Mouse (Mus musculus) heart, postnatal 36 days (tissue): ENCODE measurements around the gene Tpcn1. TPM values are rescaled to one million over a fixed set of nuclear protein-coding genes. Genes with fewer than 3 reads are reported as not detected.
"Not testable (repeated sequence)": the region's sequence is repeated elsewhere in the genome, so short reads cannot be mapped to it uniquely, and the experiment has no call there.

ENCODE experiments used
- DNase-seq, 2 experiments: peaks; one replicate each; pipeline ENCODE4 v3.0.0; 2021 to 2022
- intact Hi-C: fragments of 180-260 bp; cut with DNase I; formaldehyde crosslinking; loops from one replicate; pipeline ENCODE4 v1.15.1; 2025
- total RNA-seq, 2 experiments: library from RNA; stranded (reverse); gene quantifications; 2 replicates each; pipeline ENCODE4 v1.2.3; 2021

Gene Tpcn1
- total RNA-seq, 2 experiments from 2014 or later, result 32.5 to 36.0 TPM

DNA sequence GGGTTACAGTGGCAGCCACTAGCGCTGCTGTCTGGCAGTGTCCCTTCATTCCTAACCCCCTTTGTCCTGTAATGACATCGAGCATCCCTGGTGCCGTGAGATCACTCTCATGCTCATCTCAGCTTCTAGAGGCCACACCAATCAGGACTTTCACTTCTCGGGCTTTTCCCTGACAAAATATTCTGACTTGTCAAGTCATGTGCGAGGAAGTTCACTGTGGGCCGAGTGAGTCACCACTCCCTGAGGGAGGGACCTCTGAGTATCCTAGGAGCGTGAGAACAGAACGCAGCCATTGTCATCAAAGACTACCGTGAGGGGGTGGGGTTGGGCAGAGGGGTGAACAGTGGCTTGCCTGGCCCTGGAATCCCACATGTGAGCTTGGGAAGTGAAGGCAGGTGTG, 70.9 kb downstream of the Tpcn1 start:
- intact Hi-C loops, result loop anchor here (5.0 kb wide), 1 partner anchor 45 kb away; no protein-coding TSS in a partner anchor
- DNase-seq, result peak; percentile 55 to 69

DNA sequence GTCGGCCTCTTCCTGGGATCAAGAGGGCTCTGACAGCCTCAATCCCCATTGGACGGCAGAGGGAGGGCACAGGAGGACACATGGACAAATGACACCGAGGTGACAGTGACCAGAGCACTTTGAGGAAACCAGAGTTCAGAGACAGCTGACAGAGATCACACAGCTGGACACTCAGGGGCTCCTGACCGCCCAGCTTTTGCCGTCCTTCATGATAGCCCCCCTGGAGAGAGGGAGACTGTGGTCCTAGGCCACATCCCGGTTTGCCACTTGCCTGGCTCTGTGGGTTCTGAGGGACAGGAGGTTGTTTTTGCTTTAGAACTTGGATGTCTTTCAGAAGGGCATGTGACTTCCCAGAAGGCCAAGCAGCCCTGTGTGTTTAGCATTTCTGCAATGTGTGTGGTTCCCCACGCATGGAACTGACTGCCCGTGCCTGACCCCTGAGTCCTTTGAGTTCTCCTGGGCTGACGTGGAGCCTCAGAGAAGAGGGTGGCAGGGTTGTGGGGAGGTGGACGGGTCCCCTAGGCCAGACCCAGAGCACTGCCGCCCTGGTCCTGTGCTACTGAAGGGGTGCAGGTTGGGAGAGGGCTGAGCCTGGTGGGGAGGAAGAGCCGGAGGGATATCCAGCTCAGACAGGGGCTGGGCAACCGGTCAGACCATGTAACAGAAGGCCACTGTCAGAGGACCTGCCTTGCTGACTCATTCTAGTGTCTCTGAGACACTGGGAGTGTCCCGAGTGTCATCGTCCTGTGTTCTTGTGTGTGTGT, 72.1 kb downstream of the Tpcn1 start:
- DNase-seq, result peak; percentile 43 to 64
- intact Hi-C loops, result loop anchor here (5.0 kb wide), 1 partner anchor 46 kb away; no protein-coding TSS in a partner anchor

DNA sequence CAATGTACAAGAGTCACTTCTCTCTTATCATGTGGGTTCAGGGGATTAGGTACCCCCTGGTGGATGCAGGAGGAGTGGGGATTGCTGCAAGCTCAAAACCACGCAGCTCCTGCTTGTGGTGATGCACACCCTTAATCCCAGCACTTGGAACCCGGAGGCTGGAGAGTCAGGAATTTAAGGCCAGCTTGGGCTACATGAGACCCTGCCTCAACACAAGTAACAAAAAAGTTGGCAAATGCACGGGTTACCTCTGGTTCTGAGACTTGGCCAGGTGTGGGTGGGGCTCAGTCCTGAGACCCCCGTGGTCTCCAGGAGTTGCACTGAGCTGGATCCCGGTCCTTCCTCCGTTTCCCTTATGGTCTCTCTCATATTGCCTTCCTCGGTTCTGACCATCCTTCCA, 73.0 kb downstream of the Tpcn1 start:
- intact Hi-C loops, result loop anchor here (5.0 kb wide), 1 partner anchor 47 kb away; no protein-coding TSS in a partner anchor
- no peak for DNase-seq

DNA sequence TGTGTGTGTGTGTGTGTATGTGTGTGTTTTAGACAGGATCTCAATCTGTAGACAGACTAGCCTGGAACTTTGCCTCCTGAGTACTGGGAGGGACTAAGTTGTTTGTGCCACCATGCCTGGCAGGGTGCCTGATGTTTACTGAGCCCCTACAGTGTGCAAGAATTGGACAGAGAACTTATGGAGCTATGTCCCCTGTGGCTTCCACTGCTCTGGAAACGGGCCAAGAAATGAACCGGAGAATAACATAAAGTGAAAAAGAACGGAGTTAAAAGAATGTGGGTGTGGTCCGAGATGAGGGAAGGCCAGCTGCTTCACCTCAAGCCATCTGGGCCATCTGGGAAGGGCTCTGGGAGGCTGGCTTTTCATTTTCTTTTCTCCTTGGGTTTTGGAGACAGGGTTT, 73.7 kb downstream of the Tpcn1 start:
- intact Hi-C loops, result loop anchor here (5.0 kb wide), 1 partner anchor 48 kb away; no protein-coding TSS in a partner anchor
- DNase-seq, result peak; percentile 41 to 50

DNA sequence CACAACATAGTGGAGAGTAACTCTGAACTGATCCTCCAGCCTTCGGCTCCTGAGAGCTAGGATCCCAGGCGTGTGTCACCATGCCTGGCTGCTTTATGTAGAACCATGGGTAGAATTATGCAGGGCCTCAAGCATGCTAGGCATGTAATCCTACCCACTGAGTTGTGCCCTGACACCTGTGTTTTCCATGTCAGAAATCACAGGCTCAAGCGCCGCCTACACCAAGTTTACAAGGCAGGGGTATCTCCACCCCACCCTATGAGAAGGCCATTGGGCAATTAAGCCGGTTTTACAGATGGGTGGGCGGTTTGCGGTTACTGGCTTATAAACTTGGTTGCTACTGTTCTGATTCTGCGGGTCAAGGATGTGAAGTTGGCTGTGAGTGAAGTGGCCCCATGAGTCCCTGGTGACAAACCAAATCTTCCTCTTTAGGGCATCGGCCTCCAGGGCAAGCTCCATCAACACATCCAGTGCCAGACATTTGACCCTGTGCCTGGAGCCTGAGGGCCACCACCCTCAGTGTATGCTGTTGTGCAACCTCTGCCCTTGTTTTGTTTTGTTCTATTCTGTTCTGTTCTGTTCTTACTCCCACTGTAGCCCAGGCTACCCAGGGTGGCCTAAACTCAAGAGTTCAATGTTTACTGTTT, 74.3 kb downstream of the Tpcn1 start:
- DNase-seq, result peak in 1 of 2 experiments; percentile 49
- intact Hi-C loops, result no loop called here

DNA sequence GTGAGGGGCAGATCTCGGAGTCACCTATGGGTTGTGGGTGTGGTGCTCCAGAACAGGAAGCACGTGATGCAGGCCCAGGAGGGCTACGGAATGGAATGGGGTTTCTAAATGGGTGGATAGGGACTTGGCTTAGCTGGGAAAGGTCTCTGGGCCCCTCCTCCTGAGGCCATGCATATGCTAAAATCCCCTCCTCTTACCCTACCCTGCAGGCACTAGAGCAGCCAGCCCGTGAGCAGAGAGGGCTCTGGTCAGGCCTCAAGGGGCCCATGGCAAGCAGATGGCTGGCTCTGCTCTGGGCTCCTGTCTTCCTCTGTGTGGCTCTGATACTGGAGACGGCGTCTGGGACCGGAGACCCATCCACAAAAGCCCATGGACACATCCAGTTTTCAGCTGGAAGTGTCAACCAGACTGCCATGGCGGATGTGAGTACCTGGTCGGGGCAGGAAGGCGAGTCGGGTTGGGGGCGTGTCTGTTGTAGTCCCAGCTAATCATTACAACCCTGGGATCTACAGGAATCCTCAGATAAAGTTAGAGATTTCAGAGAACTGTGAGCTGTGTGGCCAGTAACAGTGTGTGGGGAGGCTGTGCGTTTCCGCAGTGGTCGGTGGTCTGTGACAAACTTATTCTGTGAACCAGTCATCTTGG, 75.4 kb downstream of the Tpcn1 start:
- intact Hi-C loops, result no loop called here
- DNase-seq, result no peak

DNA sequence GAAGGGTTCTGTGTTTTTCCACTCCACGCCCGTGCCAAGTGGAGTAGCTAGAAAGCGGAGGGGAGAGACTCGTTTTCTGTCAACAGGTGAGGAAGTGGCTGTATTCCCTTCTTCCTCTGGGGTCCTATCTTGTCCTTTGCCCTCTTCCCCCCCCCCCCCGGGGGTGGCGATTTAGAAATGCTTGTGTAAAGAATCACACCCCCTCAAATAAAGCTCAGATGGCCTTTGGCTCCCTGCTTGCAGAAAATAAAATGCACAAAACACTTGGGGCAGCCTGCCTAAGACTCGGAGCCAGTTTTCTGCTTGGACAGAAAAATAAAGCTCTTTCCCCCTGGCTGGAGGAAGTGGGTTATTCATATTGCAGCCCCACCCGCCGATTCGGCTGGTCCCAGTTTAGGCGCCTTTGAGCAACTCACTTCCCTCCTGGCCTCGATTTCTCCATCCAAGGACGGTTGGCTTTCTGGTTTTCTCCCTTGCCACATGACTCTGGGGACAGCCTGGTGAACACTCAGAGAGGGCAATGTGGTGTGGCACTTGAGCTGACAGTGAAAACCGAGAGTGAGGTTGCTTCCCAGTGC, 76.7 kb downstream of the Tpcn1 start:
- DNase-seq, result peak; percentile 49 to 65
- intact Hi-C loops, result loop anchor here (2.0 kb wide), 1 partner anchor 77 kb away; the partner anchor contains the start of genes Iqcd and Tpcn1

DNA sequence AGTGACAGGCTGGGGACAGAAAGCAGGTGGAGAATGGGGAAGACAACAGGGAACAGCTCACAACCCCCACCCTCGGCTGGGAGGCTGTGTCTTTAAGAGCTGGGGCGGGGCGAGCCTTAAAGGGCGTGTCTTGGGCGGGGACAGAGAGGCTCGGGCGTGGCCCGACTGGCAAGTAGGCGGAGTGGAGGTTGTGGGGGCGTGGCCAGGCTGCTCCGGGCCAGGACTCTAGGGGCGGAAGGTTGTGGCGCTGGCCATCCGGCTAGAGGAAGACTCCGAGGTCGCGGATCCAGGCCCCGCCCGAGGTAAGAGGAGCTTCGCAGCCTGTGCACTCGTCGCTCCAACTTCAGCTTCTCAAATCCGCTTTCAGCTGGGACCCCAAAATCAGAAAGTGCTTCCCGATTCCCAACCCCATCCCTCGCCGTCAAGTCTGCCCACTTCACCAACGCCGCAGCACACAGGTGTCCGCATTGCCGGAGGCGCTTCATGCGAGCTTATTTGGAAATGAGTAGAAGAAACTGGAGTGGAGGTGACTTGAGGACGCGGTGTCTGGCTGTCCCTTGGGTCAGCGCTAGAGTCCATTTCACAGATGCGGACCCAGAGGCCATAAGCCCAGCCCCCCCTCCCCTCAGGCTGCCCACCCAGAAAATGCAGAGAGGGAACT, 77.4 kb downstream of the Tpcn1 start, which contains the start of gene Slc8b1:
Slc8b1 (plus strand) TSS at position 187 of the 661 bp plus-strand sequence.
- DNase-seq, result peak; percentile 98
- intact Hi-C loops, result loop anchor here (2.0 kb wide), 1 partner anchor 78 kb away; the partner anchor contains the start of genes Iqcd and Tpcn1

DNA sequence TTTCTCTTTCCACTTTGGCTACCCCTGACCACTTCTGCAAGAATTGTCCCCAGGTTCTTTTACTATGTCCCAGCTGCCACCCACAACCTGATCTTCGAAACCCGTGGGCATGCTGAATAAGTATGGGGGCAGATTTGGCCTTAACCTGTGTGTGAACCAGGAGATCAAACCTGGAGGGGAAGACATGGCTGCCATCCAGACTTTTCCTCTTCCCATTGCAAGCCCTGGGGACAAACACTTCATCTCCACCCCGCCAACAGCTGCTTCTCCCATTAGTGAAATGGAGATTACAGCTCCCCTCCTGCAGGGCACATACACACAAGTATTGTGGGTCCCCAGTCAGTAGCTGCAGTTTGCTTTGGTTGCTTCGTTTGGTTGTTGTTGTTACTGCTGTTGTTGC, 81.2 kb downstream of the Tpcn1 start:
- no peak for DNase-seq
- intact Hi-C loops, result loop anchor here (10.0 kb wide), 1 partner anchor 237 kb away; the partner anchor contains the start of gene Oas2

DNA sequence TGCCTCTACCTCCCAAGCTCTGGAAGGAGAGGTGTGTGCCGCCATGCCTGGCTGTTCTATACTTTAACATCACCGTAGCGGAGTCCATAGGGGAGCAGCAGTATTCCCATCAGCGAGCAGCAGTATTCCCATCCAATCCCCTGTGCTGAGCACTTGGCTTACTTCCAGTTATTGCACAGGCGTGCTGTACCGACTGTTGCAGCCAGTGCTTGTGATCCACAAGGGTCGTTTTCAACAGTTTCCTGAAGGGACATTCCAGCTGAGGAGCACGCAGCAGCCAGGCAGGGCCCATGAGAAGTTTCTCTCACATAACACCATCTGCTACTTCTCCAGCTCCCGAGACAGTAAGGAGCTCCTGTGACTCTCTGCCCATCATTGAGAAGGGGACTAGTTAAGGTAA, 82.0 kb downstream of the Tpcn1 start:
- intact Hi-C loops, result loop anchor here (10.0 kb wide), 1 partner anchor 238 kb away; the partner anchor contains the start of gene Oas2
- no peak for DNase-seq

DNA sequence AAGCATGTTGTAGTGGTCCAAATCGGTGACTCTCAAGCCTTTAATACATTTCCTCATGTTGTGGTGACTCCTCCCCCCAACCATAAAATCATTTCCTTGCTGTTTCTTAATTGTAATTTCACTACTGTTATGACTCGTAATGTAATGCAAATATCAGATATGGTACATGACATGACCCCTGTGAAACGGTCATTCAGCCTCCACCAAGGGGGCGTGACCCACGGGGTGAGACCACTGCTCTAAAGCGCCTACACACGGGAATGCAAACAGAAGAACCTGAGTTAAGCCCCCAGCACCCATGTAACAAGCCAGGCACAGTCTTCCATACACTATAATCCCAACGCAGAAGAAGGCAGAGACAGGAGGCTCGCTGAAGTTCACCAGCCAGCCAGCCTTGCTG, 82.7 kb downstream of the Tpcn1 start:
- intact Hi-C loops, result loop anchor here (1.0 to 10.0 kb wide), 2 partner anchors 100 to 239 kb away; partner anchors contain the start of gene Oas2
- DNase-seq, result no peak

DNA sequence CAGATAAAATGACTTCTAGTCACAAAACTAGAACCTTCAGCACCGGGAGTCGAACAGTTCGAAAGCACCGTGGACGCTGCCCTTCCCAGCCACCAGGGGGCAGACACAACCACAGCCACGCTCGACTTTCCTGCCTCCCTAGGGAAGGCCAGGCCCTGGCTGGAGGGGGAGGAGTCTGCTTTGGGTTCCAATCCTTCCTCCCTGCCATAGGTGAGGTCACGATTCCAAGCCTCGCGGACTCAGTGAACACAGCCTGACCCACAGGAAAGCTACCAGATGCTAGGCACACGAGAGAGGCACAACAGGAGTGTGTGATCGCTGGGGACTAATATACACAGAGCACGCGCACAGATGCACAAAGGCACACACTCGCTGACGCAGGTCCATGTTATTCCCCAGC, 83.1 kb downstream of the Tpcn1 start:
- intact Hi-C loops, result loop anchor here (1.0 to 10.0 kb wide), 2 partner anchors 100 to 239 kb away; partner anchors contain the start of gene Oas2

DNA sequence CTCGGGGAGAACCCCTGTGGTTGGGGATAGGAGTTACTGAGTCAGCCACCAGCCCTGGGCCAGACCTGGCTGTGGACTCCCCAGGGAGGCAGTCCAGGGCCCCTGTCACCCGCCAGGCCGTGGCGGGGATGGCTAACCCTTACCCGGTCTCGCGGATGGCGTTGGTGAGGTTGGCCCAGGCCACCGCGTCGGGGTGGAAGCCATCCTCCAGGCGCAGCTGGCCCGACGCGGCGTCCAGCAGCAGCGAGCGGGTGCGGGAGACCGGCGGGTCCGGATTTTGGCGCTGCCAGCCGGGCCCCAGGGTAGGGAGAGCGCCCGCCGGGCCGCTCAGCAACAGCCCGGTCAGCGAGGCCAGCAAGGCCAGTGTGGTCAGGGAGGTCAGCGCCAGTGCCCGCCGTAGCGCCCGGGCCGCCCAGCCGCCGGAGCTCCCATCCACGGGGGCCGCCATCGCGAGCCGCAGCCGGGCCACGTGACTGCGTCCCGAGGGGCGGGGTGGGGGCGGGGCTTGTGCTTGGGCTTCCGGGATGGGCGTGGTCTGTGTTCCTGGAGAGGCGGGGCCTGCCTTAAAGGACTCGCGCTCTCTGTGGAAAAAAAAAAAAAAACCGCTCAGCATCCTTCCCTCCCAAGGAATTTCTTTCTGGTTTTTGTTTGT, 85.2 kb downstream of the Tpcn1 start, which contains the start of gene Plbd2:
Plbd2 (minus strand) TSS at position 482 of the 652 bp plus-strand sequence.
- intact Hi-C loops, result loop anchor here (2.0 to 10.0 kb wide), 2 partner anchors 242 to 310 kb away; partner anchors contain the start of genes Oas1c and Oas2

More for the DNA sequence above, 83.1 kb downstream of the Tpcn1 start:
- DNase-seq, result peak; percentile 87 to 89

DNA sequence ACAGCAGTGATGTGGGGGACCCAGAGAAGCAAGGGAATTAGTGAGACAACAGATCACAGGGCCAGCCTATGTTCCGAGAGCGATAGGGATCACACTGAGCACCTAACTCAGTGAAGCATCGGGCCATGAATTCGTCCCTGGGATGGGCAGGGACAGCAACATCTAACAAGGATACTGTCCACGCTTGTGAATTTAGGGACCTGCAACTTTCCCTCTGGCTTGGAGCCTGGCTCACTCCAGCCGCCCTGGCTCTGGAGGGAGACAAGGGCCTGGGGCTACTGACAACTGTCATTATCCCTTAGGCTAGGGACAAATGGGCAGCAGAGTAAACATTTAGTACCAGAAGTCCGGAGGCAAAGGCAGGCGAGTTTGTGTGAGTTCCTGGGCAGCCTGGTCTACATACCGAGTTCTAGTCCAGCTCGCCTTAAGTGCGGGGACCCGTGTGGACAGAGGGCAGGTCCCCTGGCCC, 85.8 kb downstream of the Tpcn1 start:
- intact Hi-C loops, result loop anchor here (2.0 to 10.0 kb wide), 2 partner anchors 242 to 310 kb away; partner anchors contain the start of genes Oas1c and Oas2
- no peak for DNase-seq

More for the DNA sequence above, 85.2 kb downstream of the Tpcn1 start, which contains the start of gene Plbd2:
- DNase-seq, result peak; percentile 81 to 85

DNA sequence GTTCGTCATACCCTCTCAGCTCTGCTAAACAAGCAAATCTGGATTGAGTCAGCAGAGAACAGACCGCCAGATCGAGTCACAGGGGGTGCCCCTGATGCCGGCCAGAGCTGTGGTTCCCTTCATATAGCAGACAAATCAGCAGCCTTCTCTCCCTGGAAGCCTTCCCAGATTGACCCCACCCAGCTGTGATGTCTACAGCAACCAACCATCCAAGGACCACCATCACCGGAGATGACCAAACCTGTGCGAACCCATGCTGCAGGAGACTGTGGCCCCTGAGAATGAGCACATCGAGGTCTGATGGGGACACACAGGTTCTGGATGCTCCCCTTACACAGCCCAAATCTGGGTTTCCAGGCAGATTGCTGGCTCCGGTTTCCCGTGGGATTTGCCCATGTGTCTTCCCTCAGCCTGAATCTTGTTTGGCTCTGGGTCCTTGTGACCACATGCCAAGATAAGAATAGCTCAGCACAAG, 86.3 kb downstream of the Tpcn1 start:
- intact Hi-C loops, result loop anchor here (2.0 to 10.0 kb wide), 2 partner anchors 243 to 311 kb away; partner anchors contain the start of genes Oas1c and Oas2
- DNase-seq, result no peak

DNA sequence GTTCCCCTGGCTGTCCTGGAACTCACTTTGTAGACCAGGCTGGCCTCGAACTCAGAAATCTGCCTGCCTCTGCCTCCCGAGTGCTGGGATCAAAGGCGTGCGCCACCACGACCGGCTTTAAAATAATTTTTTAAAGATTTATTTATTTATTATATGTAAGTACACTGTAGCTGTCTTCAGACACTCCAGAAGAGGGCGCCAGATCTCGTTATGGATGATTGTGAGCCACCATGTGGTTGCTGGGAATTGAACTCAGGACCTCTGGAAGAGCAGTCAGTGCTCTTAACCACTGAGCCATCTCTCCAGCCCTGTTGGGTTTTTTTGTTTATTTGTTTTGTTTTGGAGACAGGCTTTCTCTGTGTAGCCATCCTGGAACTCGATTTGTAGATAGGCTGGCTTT, 87.9 kb downstream of the Tpcn1 start:
- intact Hi-C loops, result loop anchor here (10.0 kb wide), 1 partner anchor 244 kb away; the partner anchor contains the start of gene Oas2
- DNase-seq, result not testable (repeated sequence)

DNA sequence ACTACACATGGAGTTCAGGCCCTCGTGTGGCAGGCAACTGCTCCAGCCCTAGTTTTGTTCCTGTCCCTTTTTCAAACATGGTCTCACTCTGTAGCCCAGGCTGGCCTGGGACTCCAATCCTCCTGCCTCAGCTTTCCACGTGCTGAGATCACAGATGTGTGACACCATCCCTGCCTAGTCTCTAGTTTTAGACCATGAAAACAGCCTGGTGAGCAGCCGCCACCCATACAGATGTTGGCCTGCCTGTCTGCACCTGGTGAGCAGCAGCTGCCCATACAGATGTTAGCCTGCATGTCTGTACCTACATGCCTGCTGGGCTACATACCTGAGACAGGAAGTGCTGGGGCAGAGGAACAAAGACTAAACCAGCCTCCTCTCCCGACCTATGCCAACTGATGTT, 89.3 kb downstream of the Tpcn1 start:
- no peak for DNase-seq
- intact Hi-C loops, result no loop called here

DNA sequence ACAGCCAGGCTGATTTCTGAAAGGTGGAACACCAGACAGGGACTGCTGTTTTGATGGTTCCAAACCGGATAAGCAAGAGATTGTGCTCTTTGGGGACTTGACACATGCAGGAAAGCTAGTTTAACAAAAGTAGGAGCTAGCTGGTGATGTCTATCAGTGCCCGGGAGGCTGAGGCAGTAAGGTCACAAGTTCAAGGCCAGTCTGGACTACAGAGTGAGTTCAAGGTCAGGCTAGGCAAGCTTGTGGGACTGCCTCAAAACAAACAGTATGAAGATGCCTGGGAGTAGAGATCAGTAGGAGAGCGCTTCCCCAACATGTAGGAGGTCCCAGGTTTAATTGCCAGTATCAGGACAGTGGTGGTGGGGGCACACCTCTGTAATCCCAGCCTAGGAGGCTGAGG, 91.4 kb downstream of the Tpcn1 start:
- intact Hi-C loops, result no loop called here

More for the DNA sequence above, 91.4 kb downstream of the Tpcn1 start:
- DNase-seq, result no peak
